Mouse (Mus musculus) midbrain, postnatal 0 days (tissue): ENCODE results near the gene Rab7. TPM values are rescaled to one million over a fixed set of nuclear protein-coding genes. Genes with fewer than 3 reads are reported as not detected.
"Not testable (repeated sequence)": the region's sequence is repeated elsewhere in the genome, so short reads cannot be mapped to it uniquely, and the experiment has no call there.

Experiments
- ATAC-seq: fragments of 200-750 bp; cut with Nextera tagmentation; 2 replicates; pipeline ENCODE4 v1.8.0; 2017; ENCODE audit warnings: moderate number of reproducible peaks, mild to moderate bottlenecking, moderate TSS enrichment, moderate library complexity; ENCODE audit not compliant: low FRiP score
- DNase-seq: peaks from one replicate; pipeline ENCODE4 v3.0.0-alpha.2; 2015; ENCODE audit warnings: low spot score
- H3K27ac ChIP-seq: fragments of 300-500 bp; sonication (generic); 2 replicates; pipeline ENCODE4 v1.5.1; 2014; ENCODE audit warnings: low read depth, mild to moderate bottlenecking, low read length, mixed read lengths
- H3K27me3 ChIP-seq: fragments of 300-500 bp; sonication (generic); 2 replicates; pipeline ENCODE4 v1.6.1; 2014; ENCODE audit warnings: low read length, control low read depth, mixed read lengths; ENCODE audit not compliant: insufficient read depth
- H3K36me3 ChIP-seq: fragments of 300-500 bp; sonication (generic); 2 replicates; pipeline ENCODE4 v1.6.1; 2014; ENCODE audit warnings: low read length, control low read depth, mixed read lengths; ENCODE audit not compliant: insufficient read depth
- H3K4me1 ChIP-seq: fragments of 300-500 bp; sonication (generic); 2 replicates; pipeline ENCODE4 v1.6.1; 2014; ENCODE audit warnings: mild to moderate bottlenecking, control low read depth, antibody characterized with exemption, low read length, mixed read lengths; ENCODE audit not compliant: insufficient read depth
- H3K4me2 ChIP-seq: fragments of 300-500 bp; sonication (generic); 2 replicates; pipeline ENCODE4 v1.6.1; 2014; ENCODE audit warnings: low read depth, mild to moderate bottlenecking, low read length, mixed read lengths; ENCODE audit not compliant: poor library complexity, severe bottlenecking
- H3K4me3 ChIP-seq: fragments of 300-500 bp; sonication (generic); 2 replicates; pipeline ENCODE4 v1.5.1; 2014; ENCODE audit warnings: low read depth, mild to moderate bottlenecking, low read length, moderate library complexity
- H3K9ac ChIP-seq: fragments of 300-500 bp; sonication (generic); replicated peaks from 2 replicates; pipeline ENCODE4 v1.6.1; 2014; ENCODE audit warnings: mild to moderate bottlenecking, low read length, moderate library complexity, mixed read lengths; ENCODE audit not compliant: poor library complexity, severe bottlenecking
- H3K9me3 ChIP-seq: fragments of 300-500 bp; sonication (generic); 2 replicates; pipeline ENCODE4 v1.6.1; 2016; ENCODE audit warnings: low read length, control low read depth
- CTCF ChIP-seq: IDR thresholded peaks from 2 replicates; pipeline ENCODE4 v1.5.1; 2016; ENCODE audit warnings: antibody characterized with exemption, mild to moderate bottlenecking
- WGBS: fragments of 180-500 bp; shearing (Covaris S2); extraction: QIAGEN DNeasy Blood & Tissue Kit; methylation state at CpG from one replicate; pipeline ENCODE4 v1.1.7; 2014; 5-methylcytosine and 5-hydroxymethylcytosine counted together
- polyA plus RNA-seq: library from polyadenylated mRNA; unstranded; fragments of >200 nt; fragmentation: Nextera tagmentation; extraction: Ambion mirVana; gene quantifications from 2 replicates; pipeline ENCODE4 v1.2.1, GENCODE M21; 2015
- total RNA-seq: library from RNA; depleted of rRNA; stranded (reverse); fragments of >200 nt; gene quantifications from 2 replicates; pipeline ENCODE4 v1.2.3, GENCODE M21; 2014

Rab7 gene
- total and polyA plus RNA-seq, 2 experiments from 2014 or later, result 87.5 to 356 TPM

DNA sequence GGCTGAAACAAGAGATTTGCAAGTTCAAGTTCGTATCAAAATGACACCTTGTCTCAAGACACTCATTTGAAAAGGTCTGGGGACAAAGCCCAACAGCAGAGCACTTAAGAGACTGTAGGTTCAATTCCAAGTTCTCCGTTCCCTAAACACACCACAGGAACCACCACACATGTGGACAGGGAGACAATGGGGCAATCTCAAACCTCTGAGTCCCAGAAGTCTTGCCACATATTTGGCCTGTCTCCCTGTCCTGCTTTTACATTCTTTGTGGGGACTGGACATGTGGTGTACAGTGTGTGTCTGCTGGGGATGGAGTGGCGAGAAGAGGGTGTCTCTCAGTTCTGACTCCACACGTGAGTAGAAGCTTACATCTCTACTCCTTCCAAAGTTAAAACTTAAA, 35.9 kb downstream of the Rab7 start:
- 91% methylated on average over 4 of the region's 4 CpGs for WGBS
- Histone ChIP-seq H3K36me3 (peaks cover 30% of the 10 kb centered on the region), H3K9ac (no peak overlapping the region)

DNA sequence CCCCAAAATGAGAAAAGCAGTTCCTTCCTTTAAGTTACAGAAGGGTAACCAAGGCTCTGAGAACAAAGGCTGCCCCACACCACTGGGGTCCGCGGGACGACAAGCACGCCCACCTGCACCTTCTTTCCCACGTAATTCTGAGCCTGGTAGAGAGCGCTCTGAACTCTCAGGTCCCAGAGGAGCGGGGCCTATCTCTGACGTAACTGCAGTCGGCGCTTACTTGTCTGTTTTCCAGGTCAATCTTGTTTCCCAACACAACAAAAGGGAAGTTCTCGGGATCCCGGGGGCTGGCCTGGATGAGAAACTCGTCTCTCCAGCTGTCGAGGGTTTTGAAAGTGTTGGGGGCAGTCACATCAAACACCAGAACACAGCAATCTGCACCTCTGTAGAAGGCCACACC, 40.3 kb downstream of the Rab7 start:
- peaks cover 54% of the 10 kb centered on the region for H3K36me3 ChIP-seq
- not testable (repeated sequence) for H3K9ac ChIP-seq, H3K9me3 ChIP-seq, H3K27me3 ChIP-seq, H3K4me1 ChIP-seq, H3K4me2 ChIP-seq, ATAC-seq, H3K4me3 ChIP-seq, DNase-seq, H3K27ac ChIP-seq
- 90% methylated on average over 12 of the region's 14 CpGs for WGBS

More for the DNA sequence above, 35.9 kb downstream of the Rab7 start:
- H3K27ac ChIP-seq, result no peak overlapping the region
- H3K27me3 ChIP-seq, result no peaks in the 10 kb centered on the region
- no peak overlapping the region for H3K4me3 ChIP-seq
- no peaks in the 10 kb centered on the region for H3K9me3 ChIP-seq
- H3K4me1 ChIP-seq, result no peaks in the 10 kb centered on the region
- ATAC-seq (no peak), DNase-seq (no peak)
- TF ChIP-seq CTCF, result no peak
- H3K4me2 ChIP-seq, result no peak overlapping the region

DNA sequence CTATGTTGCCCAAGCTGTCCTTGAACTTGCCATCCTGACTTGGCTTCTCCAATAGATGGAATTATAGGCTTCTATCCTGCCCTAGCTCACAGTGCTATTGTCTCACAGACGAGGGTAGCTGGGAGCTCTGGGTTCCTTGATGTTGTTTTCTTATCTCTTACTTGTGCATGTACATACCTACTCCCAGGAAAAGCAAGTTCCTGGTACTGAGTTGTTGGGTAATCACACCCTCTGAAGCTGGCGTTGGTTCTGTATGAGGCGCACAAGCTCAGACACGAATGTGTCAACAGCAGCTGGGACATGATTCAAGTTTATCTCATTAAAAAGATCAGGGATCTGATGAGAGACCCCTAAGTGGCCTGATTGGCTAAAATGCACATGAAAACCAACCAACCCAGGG, 41.6 kb downstream of the Rab7 start:
- WGBS, result 88% methylated on average over 4 of the region's 4 CpGs
- no peak for ATAC-seq

DNA sequence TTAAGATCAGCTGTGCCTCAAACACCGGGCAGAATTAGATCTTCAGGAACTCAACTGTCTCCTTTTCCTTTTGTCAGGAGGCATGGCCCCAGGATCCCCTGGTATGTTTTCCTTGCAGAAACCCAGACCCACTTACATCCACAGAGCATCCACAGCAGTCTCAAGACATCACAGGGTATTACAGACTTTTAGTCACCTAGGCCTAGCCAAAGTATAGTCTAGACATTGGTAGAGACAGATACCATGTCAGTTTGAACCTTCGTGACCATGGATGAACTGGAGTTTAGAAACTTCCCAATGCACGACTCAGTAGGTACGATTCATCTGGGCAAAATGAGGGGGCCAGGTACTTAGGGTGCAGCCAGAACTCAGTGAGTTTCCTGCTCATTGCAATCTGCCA, 46.7 kb downstream of the Rab7 start:
- H3K27me3 ChIP-seq, result no peaks in the 10 kb centered on the region
- DNase-seq, result no peak
- H3K9ac ChIP-seq, result no peak overlapping the region
- no peak overlapping the region for H3K4me2 ChIP-seq
- H3K4me3 ChIP-seq, result no peak overlapping the region
- peaks cover 9% of the 10 kb centered on the region; the same call in 1 of the 2 replicates for H3K4me1 ChIP-seq
- H3K27ac ChIP-seq, result no peak overlapping the region
- 89% methylated on average over 4 of the region's 4 CpGs for WGBS
- peaks cover 34% of the 10 kb centered on the region for H3K36me3 ChIP-seq
- no peaks in the 10 kb centered on the region for H3K9me3 ChIP-seq
- no peak for TF ChIP-seq CTCF
- ATAC-seq, result no peak

More for the DNA sequence above, 41.6 kb downstream of the Rab7 start:
- Histone ChIP-seq H3K27me3 (no peaks in the 10 kb centered on the region), H3K27ac (no peak overlapping the region), H3K4me1 (no peaks in the 10 kb centered on the region), H3K9me3 (no peaks in the 10 kb centered on the region), H3K36me3 (peaks cover 57% of the 10 kb centered on the region), H3K9ac (no peak overlapping the region), H3K4me2 (no peak overlapping the region), H3K4me3 (no peak overlapping the region)
- no peak for TF ChIP-seq CTCF
- DNase-seq, result no peak

DNA sequence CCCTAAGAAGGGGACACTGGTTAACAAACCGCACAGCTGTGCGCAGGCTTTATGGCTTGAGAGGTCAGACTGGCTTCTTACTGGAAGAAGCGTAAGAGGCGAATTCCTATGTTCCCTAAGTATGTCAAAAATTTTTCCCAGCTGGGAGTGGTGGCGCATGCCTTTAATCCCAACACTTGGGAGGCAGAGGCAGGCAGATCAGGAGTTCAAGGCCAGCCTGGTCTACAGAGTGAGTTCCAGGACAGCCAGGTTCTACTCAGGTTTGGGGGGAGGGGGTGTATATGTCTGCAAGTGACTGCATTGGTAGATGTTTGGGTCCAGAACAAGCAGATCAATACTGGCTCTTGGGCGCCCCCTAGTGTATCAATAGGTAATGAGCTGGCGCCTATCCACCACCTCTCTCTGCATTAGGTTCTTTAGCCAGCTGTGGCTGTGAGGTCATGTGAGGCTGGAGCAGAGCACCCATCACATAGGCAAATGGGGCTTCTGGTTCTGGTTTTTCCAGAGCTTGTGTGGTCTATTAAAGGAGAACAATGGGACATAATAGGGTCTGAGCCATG, 47.3 kb downstream of the Rab7 start:
- no peak overlapping the region for H3K4me3 ChIP-seq
- peak; percentile 81 for DNase-seq
- WGBS, result 65% methylated on average over 7 of the region's 7 CpGs

DNA sequence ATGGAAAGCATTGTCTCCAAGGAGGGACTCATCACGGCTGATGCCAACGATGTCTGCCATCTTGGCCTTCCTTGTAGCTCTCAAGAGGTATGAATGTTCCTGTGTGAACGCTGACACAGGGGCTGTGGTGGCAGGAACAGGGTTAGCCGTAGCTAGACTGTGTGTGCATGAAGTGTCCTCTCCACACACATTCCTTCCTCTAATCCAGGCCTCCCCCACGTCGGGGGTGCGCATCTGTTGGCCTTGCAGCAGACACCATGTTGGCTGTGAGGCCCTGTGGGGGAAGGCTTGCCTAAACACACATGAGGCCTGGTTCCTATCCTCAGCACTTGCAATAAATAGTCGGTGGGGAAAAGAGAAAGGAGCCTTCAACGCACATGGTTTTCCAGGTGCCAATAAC, 48.5 kb downstream of the Rab7 start:
- Histone ChIP-seq H3K27ac (no peak overlapping the region), H3K4me1 (peaks cover 9% of the 10 kb centered on the region; the same call in 1 of the 2 replicates), H3K36me3 (peaks cover 18% of the 10 kb centered on the region; the same call in 1 of the 2 replicates), H3K4me2 (no peak overlapping the region), H3K9ac (no peak overlapping the region), H3K9me3 (no peaks in the 10 kb centered on the region), H3K27me3 (no peaks in the 10 kb centered on the region), H3K4me3 (no peak overlapping the region)
- DNase-seq, result no peak
- no peak for TF ChIP-seq CTCF
- ATAC-seq, result no peak
- WGBS, result 97% methylated on average over 9 of the region's 9 CpGs

More for the DNA sequence above, 47.3 kb downstream of the Rab7 start:
- peak; percentile 82 for TF ChIP-seq CTCF
- H3K4me1 ChIP-seq, result peaks cover 9% of the 10 kb centered on the region; the same call in 1 of the 2 replicates
- no peak overlapping the region for H3K4me2 ChIP-seq
- no peak overlapping the region for H3K9ac ChIP-seq
- H3K27ac ChIP-seq, result no peak overlapping the region
- H3K36me3 ChIP-seq, result peaks cover 28% of the 10 kb centered on the region
- ATAC-seq, result peak; percentile 61
- H3K27me3 ChIP-seq, result no peaks in the 10 kb centered on the region
- H3K9me3 ChIP-seq, result no peaks in the 10 kb centered on the region
